Mouse (Mus musculus): ENCODE measurements around the gene RPS10-NUDT3.

The RPS10-NUDT3 gene

DNA sequence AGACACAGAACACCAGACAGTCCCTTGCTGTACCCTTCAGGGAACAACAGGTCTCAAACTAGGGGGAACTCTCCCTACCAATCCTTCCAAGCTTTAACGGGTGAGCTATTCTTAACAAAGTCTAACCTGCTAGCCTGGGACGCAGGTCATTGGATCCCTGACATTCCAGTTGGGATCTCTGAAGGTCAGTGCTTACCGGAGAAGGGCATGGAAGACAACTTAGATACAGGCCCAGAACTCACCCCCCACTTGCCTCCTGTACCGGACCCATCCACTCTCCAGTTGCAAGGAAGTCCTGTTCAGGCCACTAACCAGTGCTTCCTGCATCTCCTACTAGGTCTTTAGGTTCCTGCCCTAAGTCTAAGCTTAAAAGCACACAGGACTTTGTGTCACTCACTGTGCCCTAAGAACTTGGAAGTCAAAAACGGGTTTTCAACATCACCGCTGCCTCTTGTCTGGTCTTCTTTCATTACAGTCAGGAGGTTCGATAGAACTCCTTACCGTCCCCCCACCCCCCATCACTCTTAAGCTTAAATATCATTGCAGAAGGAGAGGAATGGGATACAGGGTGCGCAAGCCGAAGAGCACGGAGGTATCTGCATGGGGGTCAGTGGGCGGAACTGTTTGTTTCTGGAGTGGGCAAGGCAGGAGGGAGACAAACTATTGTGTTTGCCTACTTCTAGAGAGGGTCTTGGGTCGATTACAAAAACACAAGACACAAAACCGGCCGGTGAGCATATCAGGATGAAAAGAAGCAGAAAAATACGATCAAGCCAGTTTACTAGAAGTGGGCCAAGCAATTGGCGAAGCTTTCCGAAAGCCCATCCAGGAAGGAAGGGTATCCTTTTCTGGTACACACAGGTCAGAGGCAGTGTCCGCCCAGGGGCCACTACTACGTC lies 80.7 kb downstream of the RPS10-NUDT3 start:
- in situ Hi-C loops (cut with MboI), result loop anchor here (5.0 kb wide), 1 partner anchor 73 kb away; no protein-coding TSS in a partner anchor

DNA sequence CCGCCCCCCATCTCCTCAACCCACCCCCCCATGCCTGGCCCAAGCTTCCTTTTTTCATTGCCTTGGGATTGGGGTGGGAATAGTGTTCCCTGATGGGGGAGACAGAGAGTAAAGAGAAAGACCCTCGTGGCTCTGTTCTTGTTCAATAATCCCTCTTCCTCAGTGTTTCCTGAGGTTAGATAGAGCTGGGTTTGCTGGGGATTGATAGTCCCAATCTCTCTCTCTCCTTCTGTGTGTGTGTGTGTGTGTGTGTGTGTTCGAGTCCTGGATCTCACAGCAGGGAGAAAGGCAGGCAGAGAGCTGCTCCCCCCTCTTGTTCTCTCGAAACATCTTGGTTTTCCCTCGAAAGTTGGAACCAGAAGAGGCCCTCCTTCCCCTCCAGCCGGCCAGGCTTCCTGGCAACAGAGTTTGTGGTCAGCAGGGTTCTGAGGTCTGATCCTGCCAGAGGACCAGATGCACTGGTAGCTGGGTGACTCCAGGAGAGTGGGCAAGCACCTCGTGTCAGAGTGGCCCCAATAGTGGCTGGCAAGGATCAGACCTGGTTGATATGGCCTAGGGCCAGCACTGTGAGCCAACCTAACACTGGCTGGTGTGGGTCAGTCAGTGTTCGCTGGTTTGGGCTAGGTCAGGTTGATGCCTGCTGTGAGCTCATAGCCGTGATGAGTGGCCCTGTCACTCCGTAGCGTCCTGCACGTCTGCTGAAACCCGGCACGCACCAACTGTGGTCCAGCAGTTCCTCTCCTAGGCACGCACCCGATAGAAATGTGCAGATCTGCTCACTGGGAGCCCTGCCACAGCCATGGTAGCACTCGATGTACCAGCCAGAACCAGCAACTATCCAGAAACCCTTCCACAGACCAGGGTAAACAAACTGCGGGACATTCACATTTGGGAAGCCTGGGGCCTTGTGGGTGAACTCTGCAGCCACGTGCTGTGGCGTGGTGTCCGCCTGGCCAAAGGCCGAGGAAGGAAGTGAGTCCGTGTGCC lies 82.5 kb downstream of the RPS10-NUDT3 start:
- in situ Hi-C loops (cut with MboI), result loop anchor here (5.0 kb wide), 1 partner anchor 75 kb away; no protein-coding TSS in a partner anchor

DNA sequence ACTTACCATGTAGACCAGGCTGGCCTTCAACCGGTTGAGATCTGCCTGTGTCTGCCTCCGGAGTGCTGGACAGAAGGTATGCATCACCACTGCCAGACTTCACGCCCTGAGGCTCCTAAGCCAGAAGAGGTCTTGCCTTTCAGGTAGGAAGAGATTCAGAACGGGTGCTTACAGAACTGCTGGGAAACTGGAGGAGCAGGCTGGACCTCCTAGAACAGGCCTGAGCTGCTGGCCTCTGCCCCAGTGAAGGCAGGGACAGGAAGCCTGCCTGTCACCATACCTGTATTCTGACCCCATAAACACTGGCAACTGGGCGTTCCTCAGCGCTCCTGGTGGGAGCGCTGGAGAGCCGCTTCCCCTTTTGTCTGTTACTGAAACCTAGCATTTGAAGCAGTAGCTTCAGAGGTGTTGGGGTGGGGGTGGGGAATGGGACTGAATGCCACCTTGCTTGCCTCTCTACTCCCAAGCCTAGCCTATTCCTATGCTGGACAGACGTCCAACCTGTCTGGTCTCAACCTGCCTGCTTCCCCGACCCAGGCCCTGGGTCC lies 83.6 kb downstream of the RPS10-NUDT3 start:
- in situ Hi-C loops (cut with MboI), result loop anchor here (5.0 kb wide), 1 partner anchor 76 kb away; no protein-coding TSS in a partner anchor

DNA sequence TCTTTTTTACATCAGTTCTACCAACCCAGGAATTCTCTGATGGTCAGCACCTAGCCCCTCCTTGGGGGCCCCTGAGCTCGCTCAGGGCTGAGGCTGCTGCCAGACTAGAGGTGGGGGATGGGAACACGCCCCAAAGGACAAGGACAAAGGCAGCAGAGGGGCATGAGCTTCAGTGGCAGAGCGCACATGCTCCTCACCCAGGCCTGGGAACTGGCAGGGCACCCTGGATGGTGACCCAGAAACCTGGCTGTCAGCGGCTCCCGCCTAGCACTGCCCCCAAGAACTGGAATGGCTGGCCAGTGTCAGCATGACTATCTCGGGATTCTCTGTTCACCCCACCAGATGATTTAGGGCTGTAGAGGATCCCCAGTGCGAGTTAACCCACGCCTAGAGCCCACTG lies 85.8 kb downstream of the RPS10-NUDT3 start:
- in situ Hi-C loops (cut with MboI), result no loop called here

DNA sequence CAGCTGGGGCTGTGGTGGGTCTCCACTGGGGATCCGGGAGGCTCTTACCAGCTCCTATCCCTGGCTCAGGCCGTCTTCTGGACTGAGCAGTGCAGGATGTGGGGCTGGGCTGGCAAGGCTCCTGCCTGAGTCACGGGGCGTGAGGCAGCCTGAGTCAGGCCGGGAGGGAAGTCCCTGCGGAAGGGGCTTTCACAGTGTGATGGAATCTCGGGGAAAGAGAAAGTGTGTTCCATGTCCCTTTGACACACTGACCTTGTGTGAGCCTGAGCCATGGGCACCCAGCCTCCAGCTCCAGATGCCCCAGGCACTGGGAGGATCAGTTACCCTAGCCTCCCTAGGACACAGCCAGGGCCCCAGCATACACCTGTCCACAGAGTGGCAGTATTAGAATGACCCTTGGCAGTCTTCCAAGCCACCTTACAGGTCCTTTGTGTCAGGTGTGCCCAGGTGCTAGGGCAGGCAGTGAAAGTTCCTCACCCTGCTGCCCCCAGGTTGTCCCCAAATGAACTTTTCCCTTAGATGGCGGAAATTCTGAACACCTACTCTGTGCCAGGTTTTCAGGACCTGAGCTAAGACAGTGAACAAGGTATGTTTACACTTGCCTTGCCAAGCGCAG lies 87.7 kb downstream of the RPS10-NUDT3 start:
- in situ Hi-C loops (cut with MboI), result no loop called here

DNA sequence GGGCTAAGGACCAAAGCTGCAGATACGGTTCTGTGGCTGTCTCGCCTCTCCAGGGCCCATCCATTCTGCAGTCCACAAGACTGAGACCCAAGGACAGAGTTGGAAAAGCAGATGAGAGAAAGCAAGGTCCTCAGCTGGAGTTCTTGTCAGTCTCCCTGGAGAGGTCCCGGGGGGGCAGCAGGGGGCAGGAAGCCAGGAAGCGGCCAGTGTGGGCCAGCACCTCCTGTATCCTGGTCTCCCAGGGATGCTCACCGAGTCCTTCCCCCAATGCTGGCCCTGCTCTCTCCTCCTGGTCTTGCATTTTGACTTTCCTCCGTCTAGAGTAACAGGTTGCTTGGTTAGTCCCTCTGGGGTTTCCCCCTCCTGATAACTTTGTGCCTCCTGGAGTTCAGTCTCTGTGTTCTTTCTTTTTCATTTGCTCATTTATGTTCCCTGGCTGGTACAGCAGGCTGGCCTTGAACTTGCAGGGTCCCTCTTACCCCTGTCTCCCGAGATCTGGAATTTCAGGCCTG lies 88.4 kb downstream of the RPS10-NUDT3 start:
- in situ Hi-C loops (cut with MboI), result no loop called here

DNA sequence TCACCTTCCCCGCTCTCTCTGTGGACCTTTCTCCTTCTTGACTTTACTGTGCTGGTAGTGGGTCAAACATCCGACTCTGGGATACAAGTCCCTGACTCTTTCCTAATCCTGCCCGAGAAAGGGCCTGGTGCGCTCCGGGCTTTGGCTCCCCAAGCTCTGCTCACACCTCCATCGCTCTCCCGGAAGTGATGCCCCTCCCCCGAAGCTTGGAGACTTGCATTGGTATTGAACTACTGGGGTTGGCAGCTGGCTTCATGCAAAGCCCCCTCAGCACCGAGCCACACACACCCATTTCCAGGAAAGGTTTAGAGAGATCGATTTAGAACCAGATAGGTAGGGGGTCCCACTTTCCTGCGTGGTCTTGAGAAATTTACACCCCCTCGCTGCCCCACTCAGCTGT lies 89.0 kb downstream of the RPS10-NUDT3 start:
- in situ Hi-C loops (cut with MboI), result no loop called here

DNA sequence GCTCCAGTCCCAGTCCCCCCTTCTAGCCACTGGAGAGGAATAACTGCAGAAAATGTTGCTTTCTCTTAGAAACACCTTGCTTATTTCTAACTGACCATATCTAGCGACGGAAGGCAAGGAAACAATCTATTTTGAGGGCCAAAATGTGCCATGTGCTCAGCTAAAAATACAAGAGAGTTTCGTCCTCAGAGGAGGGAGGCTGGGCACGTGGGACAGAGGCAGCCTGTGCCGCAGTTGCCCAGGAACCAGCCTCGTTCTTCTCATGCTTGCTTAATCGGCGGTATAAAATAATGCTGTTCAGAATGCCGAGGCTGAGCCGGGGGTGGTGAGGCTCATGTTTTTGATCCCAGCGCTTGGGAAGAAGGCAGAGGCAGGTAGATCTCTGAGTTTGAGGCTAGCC lies 90.5 kb downstream of the RPS10-NUDT3 start:
- in situ Hi-C loops (cut with MboI), result no loop called here

DNA sequence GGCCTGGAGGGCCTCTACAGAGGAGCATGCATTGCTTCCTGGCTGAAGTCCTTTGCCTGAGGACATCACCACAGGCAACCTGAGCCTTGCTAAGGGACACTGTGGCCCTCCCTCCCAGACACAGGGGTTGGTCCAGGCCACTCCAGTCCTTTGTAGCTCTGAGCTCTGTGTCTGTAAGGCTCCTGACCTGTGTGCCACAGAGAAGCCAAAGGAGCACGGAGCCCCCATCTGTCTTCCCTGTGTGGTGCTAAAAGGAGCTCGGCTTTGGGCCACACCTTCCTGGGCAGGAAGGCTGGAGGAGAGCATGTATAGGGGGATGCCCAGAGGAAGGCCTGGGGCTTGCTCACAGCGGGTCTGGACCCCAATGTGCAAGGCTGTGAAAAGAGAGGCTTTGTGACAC lies 93.0 kb downstream of the RPS10-NUDT3 start:
- in situ Hi-C loops (cut with MboI), result no loop called here

DNA sequence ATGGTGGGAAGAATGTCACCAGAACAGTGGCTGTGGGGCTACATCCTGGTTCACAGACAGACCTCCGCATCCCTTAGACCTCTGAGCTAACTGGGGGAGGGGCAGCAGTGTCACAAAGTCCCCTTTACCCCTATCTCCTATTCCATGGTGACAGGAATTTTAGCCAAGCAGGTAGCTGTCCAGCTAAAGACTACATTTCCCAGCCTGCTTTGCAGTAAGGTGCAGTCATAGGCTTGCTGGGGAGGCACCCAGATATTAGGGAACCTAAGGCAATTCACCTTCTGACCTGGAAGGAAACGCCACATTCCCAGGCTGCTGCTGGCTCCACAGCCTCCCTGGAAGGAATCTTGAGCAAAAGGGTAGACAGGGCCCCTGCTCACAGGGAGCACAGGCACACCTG lies 93.8 kb downstream of the RPS10-NUDT3 start:
- in situ Hi-C loops (cut with MboI), result no loop called here

DNA sequence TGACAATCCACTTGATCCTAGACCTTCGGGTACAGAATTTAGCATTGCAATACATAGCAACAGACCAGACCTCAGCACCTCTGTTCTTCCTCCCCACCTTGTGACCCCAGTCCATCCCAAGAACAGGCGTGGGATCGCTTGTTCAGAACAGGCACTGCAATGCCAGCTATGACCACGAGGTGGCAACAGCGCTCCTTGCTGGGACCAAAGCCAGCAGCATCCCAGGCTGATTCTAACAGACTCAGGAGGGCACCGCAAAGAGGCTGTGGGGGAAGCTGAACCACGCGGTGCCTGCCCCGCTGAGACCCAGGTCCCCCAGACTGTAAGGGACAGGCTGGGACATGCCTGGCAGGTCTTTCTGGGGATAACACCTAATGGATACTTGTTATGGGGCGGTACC lies 100.3 kb downstream of the RPS10-NUDT3 start:
- in situ Hi-C loops (cut with MboI), result no loop called here

DNA sequence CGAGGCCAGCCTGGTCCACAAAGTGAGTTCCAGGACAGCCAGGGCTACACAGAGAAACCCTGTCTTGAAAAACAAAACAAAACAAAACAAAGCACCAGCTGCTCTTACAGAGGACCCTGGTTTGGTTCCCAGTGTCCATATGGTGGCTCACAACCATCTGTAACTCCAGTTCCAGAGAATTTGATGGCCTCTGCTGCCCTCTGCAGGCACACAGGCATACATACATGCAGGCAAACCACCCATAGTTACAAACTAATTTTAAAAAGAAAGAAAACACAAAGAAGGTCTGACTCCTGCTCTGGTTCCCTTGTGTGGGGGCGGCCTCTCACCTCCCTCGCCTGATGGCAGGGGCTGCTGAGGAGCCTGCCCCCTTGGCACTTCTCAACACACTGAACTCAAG lies 101.7 kb downstream of the RPS10-NUDT3 start:
- in situ Hi-C loops (cut with MboI), result no loop called here

DNA sequence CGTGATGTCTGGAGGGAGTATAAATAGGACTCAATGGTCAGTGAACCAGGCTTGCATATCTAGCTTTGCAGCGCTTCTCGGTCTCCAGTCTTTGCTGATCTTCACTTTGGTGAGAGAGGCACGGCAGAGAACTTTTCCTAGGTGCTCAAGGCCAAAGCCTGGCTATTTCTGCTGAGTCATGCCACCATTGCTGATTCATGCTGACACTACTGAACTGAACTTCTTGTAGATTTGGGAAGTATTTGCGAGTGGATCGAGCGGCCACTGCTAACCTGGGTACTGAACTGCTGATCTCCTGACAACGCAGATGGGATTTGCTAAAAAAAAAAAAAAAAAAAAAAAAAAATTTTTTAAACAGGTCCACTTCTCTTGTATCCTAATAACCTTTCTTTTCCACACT lies 102.9 kb downstream of the RPS10-NUDT3 start:
- in situ Hi-C loops (cut with MboI), result no loop called here
